Mouse (Mus musculus) lung, postnatal 0 days (tissue): ENCODE measurements around the gene Ost4.

Source experiments
- CTCF ChIP-seq: IDR thresholded peaks from 2 replicates; pipeline ENCODE4 v1.5.1; 2016; ENCODE audit warnings: antibody characterized with exemption, mild to moderate bottlenecking
- EP300 ChIP-seq: IDR thresholded peaks from 2 replicates; pipeline ENCODE4 v1.6.1; 2016; ENCODE audit warnings: antibody characterized with exemption, mild to moderate bottlenecking, control low read depth

GRCm38 (mm10) chr5:30909300-30909659 is 1.7 kb upstream of the Ost4 start:
- TF ChIP-seq EP300 (no peak), CTCF (no peak)
